Mouse (Mus musculus): ENCODE data around the gene Fgr. TPM values are rescaled to one million over a fixed set of nuclear protein-coding genes. Genes with fewer than 3 reads are reported as not detected.

The Fgr gene
- polyA plus RNA-seq, 1 experiment from 2014 or later, result 0.19 TPM

DNA sequence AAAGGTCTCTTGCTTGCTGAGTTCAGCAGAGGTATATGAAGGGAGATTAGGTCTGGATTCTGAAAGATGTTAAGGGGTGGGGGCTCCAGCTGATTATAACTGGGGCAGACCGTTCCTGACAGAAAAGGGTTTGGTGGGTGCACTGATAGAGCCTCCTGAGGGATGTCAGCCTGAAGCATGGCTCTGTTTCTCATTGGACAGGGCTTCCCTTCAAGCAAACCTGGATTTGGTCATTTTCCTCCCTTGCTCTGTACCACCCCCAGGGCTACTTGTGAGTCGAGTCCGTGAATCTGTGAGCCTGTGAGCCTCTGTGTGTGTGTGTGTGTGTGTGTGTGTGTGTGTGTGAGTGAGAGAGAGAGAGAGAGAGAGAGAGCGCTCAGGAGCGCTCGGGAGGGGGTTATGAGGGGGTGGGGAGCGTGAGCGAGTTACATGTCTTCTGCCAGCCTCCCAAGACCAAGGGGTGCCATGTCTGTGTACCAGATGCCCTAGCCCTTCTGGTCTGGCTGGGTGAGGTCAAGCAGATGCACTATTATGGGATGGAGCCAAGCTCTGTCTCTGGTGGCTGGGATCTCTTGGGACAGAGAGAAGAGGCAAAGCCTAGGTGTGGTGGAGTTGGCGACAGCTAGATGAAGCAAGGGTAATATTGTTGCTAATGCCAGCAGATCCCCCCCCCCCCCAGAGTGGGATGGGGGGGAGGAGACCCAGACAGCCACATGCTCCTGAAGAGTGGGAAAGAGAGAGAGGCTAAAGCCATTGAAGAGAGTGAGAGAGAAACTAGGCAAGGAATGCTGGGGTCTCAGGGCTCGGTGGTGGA lies 41.2 kb downstream of the Fgr start:
- H3K4me3 ChIP-seq, result peak overlapping the region; percentile 96
- peaks cover 81% of the 10 kb centered on the region for H3K4me1 ChIP-seq
- no peak overlapping the region for H3K9ac ChIP-seq
- no peak for ATAC-seq (ENCODE audit: low FRiP score, low read depth)
- peak overlapping the region; percentile 98 for H3K4me2 ChIP-seq (replicated peaks)
- peaks cover 9% of the 10 kb centered on the region for H3K36me3 ChIP-seq
- H3K27me3 ChIP-seq, result peaks cover 8% of the 10 kb centered on the region
- WGBS, result 22% methylated on average over 10 of the region's 10 CpGs
- H3K9me3 ChIP-seq, result no peaks in the 10 kb centered on the region
- peak overlapping the region; percentile 33; the same call in 1 of the 2 replicates for H3K27ac ChIP-seq

DNA sequence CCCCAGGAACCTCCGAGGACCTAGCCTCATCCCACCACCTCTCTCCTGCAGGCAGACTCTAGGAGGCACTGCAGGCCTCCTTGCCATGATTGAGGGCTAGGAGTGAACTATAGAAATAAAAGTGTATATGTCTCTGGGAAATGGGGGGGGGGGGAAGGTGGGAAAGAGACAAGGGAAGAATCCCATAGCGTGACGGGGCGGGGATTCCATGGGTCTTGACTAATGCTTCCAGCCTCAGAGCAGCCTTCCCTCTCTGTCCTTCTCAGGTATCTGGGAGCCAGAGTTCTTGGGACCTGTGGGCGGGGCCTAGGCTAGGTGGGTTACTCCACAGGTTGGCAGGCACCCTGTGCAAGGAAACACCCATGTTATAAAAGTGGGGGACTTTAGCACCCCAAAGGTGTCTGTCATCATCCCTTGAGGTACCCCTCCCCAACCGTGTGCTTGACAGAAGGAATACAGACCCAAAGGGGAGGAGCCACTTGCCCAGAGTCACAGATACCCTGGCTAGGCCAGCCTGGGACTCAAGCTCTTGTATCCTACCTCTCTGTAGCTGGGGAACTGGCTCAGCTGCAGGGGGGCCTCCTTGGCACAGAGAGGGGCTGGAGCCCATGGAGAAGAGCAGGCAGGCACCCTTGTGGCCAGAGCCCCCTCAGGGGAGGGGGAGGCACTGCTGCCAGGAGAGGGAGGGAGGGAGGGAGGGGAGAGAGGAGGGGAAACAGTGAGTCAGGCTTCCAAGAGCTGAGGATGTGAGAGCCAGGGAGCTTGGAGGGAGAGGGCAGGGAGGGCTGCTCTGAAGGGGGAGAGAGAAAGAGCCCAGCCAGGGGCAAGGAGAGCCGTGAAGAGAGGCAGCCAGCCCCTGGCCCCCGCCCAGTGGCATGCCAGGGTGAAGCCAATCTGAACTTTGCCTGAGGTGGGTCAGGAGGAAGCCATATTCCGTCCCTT lies 42.1 kb downstream of the Fgr start:
- H3K36me3 ChIP-seq, result peaks cover 9% of the 10 kb centered on the region
- H3K4me1 ChIP-seq, result peaks cover 81% of the 10 kb centered on the region
- H3K27me3 ChIP-seq, result 0 out of 2 replicates have a peak, but pooled peaks cover under 1% of the 10 kb centered on the region
- 35% methylated on average over 7 of the region's 9 CpGs for WGBS
- no peak overlapping the region for H3K4me3 ChIP-seq
- ATAC-seq (ENCODE audit: low FRiP score, low read depth), result no peak
- H3K9me3 ChIP-seq, result no peaks in the 10 kb centered on the region
- peak overlapping the region; percentile 53; the same call in 1 of the 2 replicates for H3K9ac ChIP-seq
- H3K4me2 ChIP-seq (replicated peaks), result peak overlapping the region; percentile 98
- peak overlapping the region; percentile 66; the same call in 1 of the 2 replicates for H3K27ac ChIP-seq

- H3K36me3 ChIP-seq, result peaks cover 9% of the 10 kb centered on the region
- H3K4me2 ChIP-seq (replicated peaks), result peak overlapping the region; percentile 98
- H3K4me3 ChIP-seq, result no peak overlapping the region
- peak overlapping the region; percentile 66; the same call in 1 of the 2 replicates for H3K27ac ChIP-seq
- 46% methylated on average over 4 of the region's 4 CpGs for WGBS
- H3K9me3 ChIP-seq, result no peaks in the 10 kb centered on the region
- H3K9ac ChIP-seq, result peak overlapping the region; percentile 53
- no peak for ATAC-seq (ENCODE audit: low FRiP score, low read depth)
- H3K27me3 ChIP-seq, result no peaks in the 10 kb centered on the region
- H3K4me1 ChIP-seq, result peaks cover 90% of the 10 kb centered on the region
Measured at GRCm38 (mm10) chr4:133016677-133017415, 43.0 kb downstream of the Fgr start.

- H3K4me2 ChIP-seq (replicated peaks), result peak overlapping the region; percentile 98
- peak overlapping the region; percentile 53 for H3K9ac ChIP-seq
- WGBS, result 42% methylated on average over 6 of the region's 6 CpGs
- H3K4me1 ChIP-seq, result peaks cover 98% of the 10 kb centered on the region
- H3K9me3 ChIP-seq, result no peaks in the 10 kb centered on the region
- no peaks in the 10 kb centered on the region for H3K27me3 ChIP-seq
- peak overlapping the region; percentile 39; the same call in 1 of the 2 replicates for H3K27ac ChIP-seq
- H3K4me3 ChIP-seq, result no peak overlapping the region
- ATAC-seq (ENCODE audit: low FRiP score, low read depth), result no peak
- H3K36me3 ChIP-seq, result peaks cover 9% of the 10 kb centered on the region
Measured at GRCm38 (mm10) chr4:133017597-133018262, 43.8 kb downstream of the Fgr start.

DNA sequence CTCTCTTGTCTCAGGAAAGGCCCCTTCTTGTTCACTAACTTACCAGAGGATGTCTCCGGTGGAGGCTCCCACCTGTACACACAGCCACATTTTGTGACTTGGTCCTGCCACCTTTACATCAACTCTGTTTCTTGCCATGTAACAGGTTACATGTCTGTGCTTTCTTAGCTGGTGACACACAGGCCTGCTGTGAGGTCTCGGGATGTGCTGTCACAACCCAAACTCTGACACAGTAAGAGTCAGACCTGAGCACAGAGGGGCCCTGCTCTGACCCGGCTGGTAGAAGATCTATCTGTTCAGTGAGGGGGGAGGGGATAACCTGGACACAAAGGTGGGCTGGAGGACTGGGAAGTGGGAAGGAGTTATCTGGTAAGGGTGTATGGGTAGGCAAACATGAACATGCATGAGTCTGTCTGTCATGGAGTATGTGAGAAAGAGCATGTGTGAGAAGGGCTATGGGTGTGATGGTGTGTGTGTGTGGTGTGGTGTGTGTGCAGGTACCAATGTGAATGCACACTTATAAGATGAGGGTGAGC lies 44.4 kb downstream of the Fgr start:
- Histone ChIP-seq H3K9me3 (no peaks in the 10 kb centered on the region), H3K9ac (peak overlapping the region; percentile 19), H3K27ac (no peak overlapping the region), H3K4me1 (peaks cover 99% of the 10 kb centered on the region), H3K36me3 (peaks cover 9% of the 10 kb centered on the region), H3K4me2 (replicated peaks) (peak overlapping the region; percentile 98; the same call in 1 of the 2 replicates), H3K4me3 (no peak overlapping the region), H3K27me3 (no peaks in the 10 kb centered on the region)
- 67% methylated on average over 3 of the region's 3 CpGs for WGBS
- no peak for ATAC-seq (ENCODE audit: low FRiP score, low read depth)

GRCm38 (mm10) chr4:133020721-133021120 lies 46.8 kb downstream of the Fgr start:
- no peak overlapping the region for H3K4me3 ChIP-seq
- no peaks in the 10 kb centered on the region for H3K9me3 ChIP-seq
- H3K4me1 ChIP-seq, result peaks cover 99% of the 10 kb centered on the region
- peak overlapping the region; percentile 55 for H3K4me2 ChIP-seq (replicated peaks)
- WGBS, result 26% methylated on average over 5 of the region's 6 CpGs
- peak overlapping the region; percentile 79 for H3K27ac ChIP-seq
- H3K27me3 ChIP-seq, result no peaks in the 10 kb centered on the region
- ATAC-seq (ENCODE audit: low FRiP score, low read depth), result 0 out of 2 replicates have a peak, but pooled peaks have one; percentile 12
- H3K36me3 ChIP-seq, result peaks cover 9% of the 10 kb centered on the region
- peak overlapping the region; percentile 50; the same call in 1 of the 2 replicates for H3K9ac ChIP-seq

DNA sequence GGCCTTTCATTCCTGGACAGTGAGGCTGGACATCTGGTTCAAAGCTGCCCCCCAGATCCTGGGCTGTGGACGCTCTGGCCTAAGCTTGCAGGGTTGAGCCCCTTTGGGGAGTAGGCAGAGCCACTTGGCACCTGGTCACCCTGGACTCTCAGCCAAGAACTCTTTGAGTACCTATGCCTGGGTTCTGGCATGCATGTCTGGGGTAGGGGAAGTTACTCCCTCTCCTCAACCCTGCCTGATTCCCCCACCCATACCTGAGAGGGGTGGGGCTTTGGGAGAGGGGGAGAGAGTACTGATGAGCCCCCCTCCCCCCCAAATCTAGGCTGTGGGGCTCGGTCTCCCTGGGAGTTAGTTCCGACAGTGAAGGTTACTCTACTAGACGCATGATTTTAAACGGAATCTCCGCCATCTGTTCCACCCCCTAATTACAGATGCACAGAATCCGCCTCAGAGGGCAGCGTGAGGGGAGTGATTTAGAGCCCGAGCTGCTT lies 47.3 kb downstream of the Fgr start:
- H3K27me3 ChIP-seq, result no peaks in the 10 kb centered on the region
- ATAC-seq (ENCODE audit: low FRiP score, low read depth), result 0 out of 2 replicates have a peak, but pooled peaks have one; percentile 8
- peak overlapping the region; percentile 55 for H3K4me2 ChIP-seq (replicated peaks)
- H3K9ac ChIP-seq, result peak overlapping the region; percentile 10; the same call in 1 of the 2 replicates
- no peak overlapping the region for H3K4me3 ChIP-seq
- 17% methylated on average over 9 of the region's 9 CpGs for WGBS
- peaks cover 13% of the 10 kb centered on the region for H3K36me3 ChIP-seq
- peaks cover 99% of the 10 kb centered on the region for H3K4me1 ChIP-seq
- no peaks in the 10 kb centered on the region for H3K9me3 ChIP-seq
- peak overlapping the region; percentile 79 for H3K27ac ChIP-seq

GRCm38 (mm10) chr4:133022217-133022616 lies 48.3 kb downstream of the Fgr start:
- ATAC-seq (ENCODE audit: low FRiP score, low read depth), result no peak
- Histone ChIP-seq H3K27ac (peak overlapping the region; percentile 22; the same call in 1 of the 2 replicates), H3K9me3 (no peaks in the 10 kb centered on the region), H3K9ac (peak overlapping the region; percentile 50), H3K4me2 (replicated peaks) (peak overlapping the region; percentile 55), H3K4me1 (peaks cover 99% of the 10 kb centered on the region), H3K4me3 (peak overlapping the region; percentile 19; the same call in 1 of the 2 replicates), H3K36me3 (peaks cover 20% of the 10 kb centered on the region), H3K27me3 (no peaks in the 10 kb centered on the region)
- 12% methylated on average over 14 of the region's 14 CpGs for WGBS

DNA sequence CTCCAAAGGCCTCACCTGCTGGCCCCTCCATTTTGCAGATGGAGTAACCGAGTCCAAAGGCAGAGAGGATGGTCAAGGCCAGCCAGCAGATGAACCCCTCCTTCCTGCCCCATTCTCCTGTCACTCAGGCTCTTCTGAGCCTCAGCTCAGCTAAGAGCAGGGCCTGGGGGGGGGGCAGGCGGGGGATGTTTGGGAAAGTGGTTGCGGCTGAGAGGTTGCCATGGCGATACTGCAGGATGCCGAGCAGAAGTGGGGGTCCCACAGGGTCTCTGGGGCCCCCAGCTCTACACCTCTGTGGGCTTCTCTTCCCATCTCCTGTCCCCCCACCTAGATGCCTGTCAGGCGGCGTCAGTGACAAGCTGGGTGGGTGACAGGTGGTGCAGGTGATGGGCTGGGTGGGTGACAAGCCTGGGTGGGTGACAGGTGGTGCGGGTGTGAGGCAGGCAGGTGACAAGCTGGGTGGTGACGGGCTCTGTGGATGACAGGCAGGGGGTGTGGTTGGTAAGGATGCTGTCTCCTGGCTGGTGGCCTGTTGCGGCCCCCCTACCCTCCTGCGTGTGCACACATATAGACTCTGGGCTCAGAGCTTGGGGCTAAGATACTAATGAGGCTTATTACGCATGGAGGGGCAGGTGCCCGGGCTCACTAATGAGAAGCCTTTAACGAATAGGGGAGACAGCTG lies 49.2 kb downstream of the Fgr start:
- ATAC-seq (ENCODE audit: low FRiP score, low read depth), result no peak
- no peak overlapping the region for H3K9ac ChIP-seq
- H3K9me3 ChIP-seq, result no peaks in the 10 kb centered on the region
- H3K27me3 ChIP-seq, result no peaks in the 10 kb centered on the region
- H3K27ac ChIP-seq, result no peak overlapping the region
- WGBS, result 75% methylated on average over 14 of the region's 14 CpGs
- peaks cover 92% of the 10 kb centered on the region for H3K4me1 ChIP-seq
- no peak overlapping the region for H3K4me3 ChIP-seq
- H3K4me2 ChIP-seq (replicated peaks), result peak overlapping the region; percentile 55; the same call in 1 of the 2 replicates
- H3K36me3 ChIP-seq, result peaks cover 25% of the 10 kb centered on the region

- Histone ChIP-seq H3K27ac (no peak overlapping the region), H3K27me3 (no peaks in the 10 kb centered on the region), H3K4me2 (replicated peaks) (no peak overlapping the region), H3K9me3 (no peaks in the 10 kb centered on the region), H3K9ac (no peak overlapping the region), H3K4me1 (peaks cover 92% of the 10 kb centered on the region), H3K4me3 (no peak overlapping the region), H3K36me3 (peaks cover 21% of the 10 kb centered on the region)
- WGBS, result 83% methylated on average over 6 of the region's 6 CpGs
- no peak for ATAC-seq (ENCODE audit: low FRiP score, low read depth)
Measured at GRCm38 (mm10) chr4:133023636-133024035, 49.7 kb downstream of the Fgr start.
